Mouse (Mus musculus) MEL (cell line): ENCODE measurements around the gene Ccdc142.

Experiments used
- CHD2 ChIP-seq: IDR thresholded peaks from 2 replicates; pipeline ENCODE4 v1.6.1; 2011; ENCODE audit warnings: low read length, improper control_type of control experiment
- POLR2A ChIP-seq, 2 experiments: IDR thresholded peaks; 2 replicates each; pipeline ENCODE4 v1.6.1; 2011 to 2012; ENCODE audit warnings: low read length in 2 of 2, mild to moderate bottlenecking in 2 of 2, control low read depth in 1 of 2, improper control_type of control experiment in 1 of 2, low read depth in 1 of 2, moderate library complexity in 1 of 2; ENCODE audit not compliant: control insufficient read depth in 1 of 2, insufficient read depth in 1 of 2, poor library complexity in 1 of 2

- no peak for TF ChIP-seq POLR2A (IDR thresholded peaks at IDR 0.05; ENCODE audit: control insufficient read depth in 1 of 2, insufficient read depth in 1 of 2, low read depth in 1 of 2, low read length in 2 of 2, poor library complexity in 1 of 2)
- no peak for TF ChIP-seq CHD2
These were observed 52.1 kb downstream of the Ccdc142 start for GRCm38 (mm10) chr6:83153485-83153884.
